Mouse (Mus musculus) E14TG2a.4 (cell line): ENCODE data around the gene Xbp1.

Experiments used
- H3K27me3 ChIP-seq: 2 replicates; pipeline ENCODE4 v1.6.1; 2014; ENCODE audit warnings: low read length, control low read depth; ENCODE audit not compliant: insufficient read depth
- H3K36me3 ChIP-seq: 2 replicates; pipeline ENCODE4 v1.6.1; 2014; ENCODE audit warnings: low read length, control low read depth; ENCODE audit not compliant: insufficient read depth
- H3K4me1 ChIP-seq: replicated peaks from 2 replicates; pipeline ENCODE4 v1.6.1; 2014; ENCODE audit warnings: low read depth, low read length, control low read depth
- H3K4me3 ChIP-seq: replicated peaks from 2 replicates; pipeline ENCODE4 v1.5.1; 2014; ENCODE audit warnings: mild to moderate bottlenecking, low read length
- H3K9me3 ChIP-seq: 2 replicates; pipeline ENCODE4 v1.6.1; 2014; ENCODE audit warnings: low read length, control low read depth
- CTCF ChIP-seq: conservative IDR thresholded peaks from 2 replicates; pipeline ENCODE4 v1.5.1; 2014; ENCODE audit warnings: low read length
- NANOG ChIP-seq: IDR thresholded peaks from 2 replicates; pipeline ENCODE4 v1.6.1; 2014; ENCODE audit warnings: borderline replicate concordance, low read length, mixed read lengths
- POU5F1 ChIP-seq: IDR thresholded peaks from 2 replicates; pipeline ENCODE4 v1.6.1; 2014; ENCODE audit warnings: low read length, borderline replicate concordance

The Xbp1 gene

DNA sequence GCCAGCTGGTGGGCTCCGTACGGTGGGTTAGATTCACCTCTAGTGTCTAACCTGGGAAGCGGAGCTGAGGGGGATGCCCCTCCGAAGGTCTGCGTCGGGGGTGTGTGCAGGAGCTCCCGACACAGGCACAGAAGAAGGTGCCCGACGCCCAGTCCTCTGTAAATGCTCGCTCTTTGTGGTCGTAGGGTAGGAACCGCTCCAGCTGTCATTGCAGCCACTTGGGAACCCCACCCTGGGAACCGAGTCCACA, 732 bp downstream of the Xbp1 start:
- Histone ChIP-seq H3K9me3 (no peaks in the 10 kb centered on the region), H3K4me3 (peak overlapping the region; percentile 99), H3K4me1 (peaks cover 79% of the 10 kb centered on the region), H3K27me3 (no peaks in the 10 kb centered on the region), H3K36me3 (peaks cover 40% of the 10 kb centered on the region)
- TF ChIP-seq POU5F1 (no peak), CTCF (no peak), NANOG (no peak)

DNA sequence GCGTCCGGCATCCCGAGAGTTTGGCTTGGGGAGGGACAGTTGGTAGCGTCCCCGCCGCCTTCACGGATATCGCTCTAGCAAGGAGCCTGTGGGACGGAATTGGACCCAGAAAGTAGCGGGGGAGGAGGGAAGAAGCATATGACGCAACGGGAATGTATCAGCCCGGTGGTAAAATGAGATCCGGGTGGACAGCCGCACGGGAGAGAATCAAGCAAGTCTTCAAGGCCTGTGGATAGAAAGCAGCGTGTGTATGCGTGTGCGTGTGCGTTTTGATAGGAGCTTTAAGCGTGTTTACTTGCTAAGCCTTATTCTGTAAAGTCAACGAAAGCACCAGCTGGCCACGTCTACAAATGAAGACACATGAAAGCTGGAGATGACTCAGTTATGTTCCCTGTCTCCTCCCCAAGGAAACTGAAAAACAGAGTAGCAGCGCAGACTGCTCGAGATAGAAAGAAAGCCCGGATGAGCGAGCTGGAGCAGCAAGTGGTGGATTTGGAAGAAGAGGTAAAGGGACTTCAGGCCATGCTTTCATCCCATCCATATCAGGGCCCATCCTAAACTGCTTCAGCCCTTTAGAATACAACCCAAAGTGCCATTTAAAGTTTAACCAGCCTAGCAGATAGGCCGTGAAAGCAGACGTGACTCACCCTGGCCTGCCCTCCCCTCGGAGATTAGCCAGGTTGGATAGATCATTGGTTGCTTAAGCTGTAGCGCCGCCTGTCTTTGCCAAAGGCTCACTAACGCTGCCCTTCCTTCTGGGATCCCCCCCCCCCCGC, 1.2 kb downstream of the Xbp1 start:
- Histone ChIP-seq H3K4me3 (peak overlapping the region; percentile 99), H3K36me3 (peaks cover 45% of the 10 kb centered on the region), H3K9me3 (no peaks in the 10 kb centered on the region), H3K4me1 (peaks cover 80% of the 10 kb centered on the region), H3K27me3 (no peaks in the 10 kb centered on the region)
- TF ChIP-seq POU5F1 (no peak), CTCF (no peak), NANOG (no peak)

DNA sequence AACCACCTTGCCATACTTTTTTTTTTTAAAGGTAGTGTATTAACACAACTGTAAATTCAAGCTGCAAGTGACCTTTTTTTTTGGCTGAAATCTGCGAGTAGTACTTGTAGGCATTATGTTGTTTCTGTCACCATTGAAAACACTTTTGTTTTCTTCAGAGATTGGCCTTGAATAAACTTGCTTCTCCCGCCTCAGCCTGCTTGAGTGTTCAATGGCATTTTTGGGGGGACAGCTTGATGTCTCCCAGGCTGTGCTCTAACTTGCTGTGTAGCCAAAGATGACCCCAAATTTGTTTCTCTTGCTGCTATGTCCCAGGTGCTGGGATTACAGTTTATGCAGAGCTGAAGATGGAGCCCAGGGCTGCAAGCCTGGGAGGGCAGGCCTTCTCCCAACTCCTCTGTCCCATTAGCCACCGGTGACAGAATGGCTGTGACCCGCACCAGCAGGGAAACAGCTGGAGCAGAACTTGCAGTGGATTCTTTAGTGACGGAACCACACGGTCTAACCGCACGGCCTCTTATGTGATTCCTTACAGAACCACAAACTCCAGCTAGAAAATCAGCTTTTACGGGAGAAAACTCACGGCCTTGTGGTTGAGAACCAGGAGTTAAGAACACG, 2.4 kb downstream of the Xbp1 start:
- peaks cover 57% of the 10 kb centered on the region for H3K36me3 ChIP-seq
- H3K4me3 ChIP-seq: peak overlapping the region; percentile 65
- TF ChIP-seq NANOG (no peak), CTCF (no peak), POU5F1 (no peak)
- H3K4me1 ChIP-seq: peaks cover 76% of the 10 kb centered on the region
- no peaks in the 10 kb centered on the region for H3K27me3 ChIP-seq
- H3K9me3 ChIP-seq: no peaks in the 10 kb centered on the region

DNA sequence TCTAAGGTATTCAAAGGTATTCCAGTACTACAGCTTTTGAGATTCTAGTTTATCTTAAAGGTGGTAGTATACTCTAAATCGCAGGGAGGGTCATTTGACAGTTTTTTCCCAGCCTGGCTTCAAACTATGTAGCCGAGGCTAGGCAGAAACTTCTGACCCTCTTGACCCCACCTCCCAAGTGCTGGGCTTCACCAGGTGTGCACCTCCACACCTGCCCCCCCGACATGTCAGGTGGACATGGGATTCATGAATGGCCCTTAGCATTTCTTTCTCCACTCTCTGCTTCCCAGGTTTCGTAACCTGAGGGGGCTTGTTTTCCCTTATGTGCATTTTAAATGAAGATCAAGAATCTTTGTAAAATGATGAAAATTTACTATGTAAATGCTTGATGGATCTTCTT, 5.0 kb downstream of the Xbp1 start:
- H3K9me3 ChIP-seq: no peaks in the 10 kb centered on the region
- no peak overlapping the region for H3K4me3 ChIP-seq
- H3K4me1 ChIP-seq: peaks cover 62% of the 10 kb centered on the region
- no peaks in the 10 kb centered on the region for H3K27me3 ChIP-seq
- peaks cover 83% of the 10 kb centered on the region for H3K36me3 ChIP-seq
- TF ChIP-seq NANOG (no peak), CTCF (no peak), POU5F1 (no peak)

DNA sequence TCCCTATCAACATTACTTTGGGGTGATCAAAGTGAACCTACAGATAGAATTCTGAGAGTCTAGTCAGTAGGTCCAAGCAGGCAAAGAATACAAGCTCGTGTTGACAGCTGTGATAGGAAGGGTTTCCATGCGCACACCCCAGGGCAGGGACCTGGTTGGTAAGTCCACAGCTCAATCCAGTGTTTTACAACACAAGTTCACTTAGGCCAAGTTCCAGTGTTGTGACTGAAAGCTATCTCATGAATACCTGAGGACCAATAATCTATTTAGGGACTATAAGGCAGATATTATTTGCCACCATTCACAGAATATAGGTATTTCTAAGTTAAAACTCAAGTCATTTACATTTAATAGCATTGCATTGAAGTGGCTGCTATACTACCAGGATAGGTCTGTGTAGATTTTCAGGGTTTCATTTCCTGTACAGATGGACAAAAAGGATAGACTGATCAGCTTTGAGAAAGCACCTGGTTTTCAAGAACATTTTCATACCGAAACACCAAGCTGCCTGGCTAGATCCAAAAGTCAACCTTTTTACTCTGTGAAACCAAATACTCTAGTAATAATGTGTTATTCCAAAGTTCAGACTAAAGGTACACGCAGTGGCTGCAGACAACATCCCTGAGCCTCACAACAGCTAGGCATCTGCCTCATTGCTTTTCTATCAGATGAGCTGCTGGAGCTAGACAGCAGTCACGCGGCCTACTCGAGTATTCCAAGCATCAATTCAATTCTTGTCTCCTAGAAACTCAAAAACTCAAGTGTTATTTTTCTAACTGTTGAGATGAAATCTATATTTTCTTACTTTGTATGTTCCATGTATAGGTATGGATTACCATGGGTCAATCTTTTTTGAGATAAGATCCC, 6.3 kb downstream of the Xbp1 start:
- H3K27me3 ChIP-seq: no peaks in the 10 kb centered on the region
- TF ChIP-seq NANOG: no peak
- H3K4me3 ChIP-seq: no peak overlapping the region
- peaks cover 96% of the 10 kb centered on the region for H3K36me3 ChIP-seq
- H3K9me3 ChIP-seq: no peaks in the 10 kb centered on the region
- peaks cover 76% of the 10 kb centered on the region for H3K4me1 ChIP-seq

DNA sequence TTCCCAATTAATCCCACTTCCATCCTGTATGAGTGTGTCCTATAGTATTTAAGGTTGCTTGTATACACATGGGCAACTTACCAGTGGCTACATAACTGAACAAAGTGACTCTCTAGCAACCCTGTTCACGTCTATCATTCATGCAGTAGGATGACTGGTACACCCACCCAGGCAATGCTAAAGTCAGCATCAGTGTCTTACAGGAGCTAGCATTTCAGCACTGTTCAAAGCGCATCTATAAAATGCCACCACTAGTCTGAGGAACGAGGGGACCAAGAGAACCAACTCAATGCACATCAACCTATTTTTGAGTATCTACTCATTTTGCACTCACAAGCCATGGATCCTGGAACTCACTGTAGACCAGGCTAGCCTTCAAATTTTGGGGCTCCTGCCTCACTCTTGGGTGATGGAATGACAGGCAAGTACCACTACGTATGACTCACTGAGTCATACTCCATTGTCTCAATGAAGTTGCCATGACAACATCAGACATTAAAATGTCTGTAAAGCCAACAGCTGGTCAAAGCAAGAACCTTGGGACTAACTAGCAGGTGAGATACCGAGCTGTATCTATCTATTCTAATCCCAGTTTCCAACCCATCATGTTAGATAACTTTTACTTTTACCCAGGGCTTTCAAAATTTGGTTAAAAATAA, 7.5 kb downstream of the Xbp1 start:
- Histone ChIP-seq H3K4me3 (no peak overlapping the region), H3K27me3 (no peaks in the 10 kb centered on the region), H3K9me3 (no peaks in the 10 kb centered on the region), H3K4me1 (peaks cover 80% of the 10 kb centered on the region), H3K36me3 (peaks cover 100% of the 10 kb centered on the region)
- no peak for TF ChIP-seq POU5F1
- TF ChIP-seq CTCF: no peak
- no peak for TF ChIP-seq NANOG

DNA sequence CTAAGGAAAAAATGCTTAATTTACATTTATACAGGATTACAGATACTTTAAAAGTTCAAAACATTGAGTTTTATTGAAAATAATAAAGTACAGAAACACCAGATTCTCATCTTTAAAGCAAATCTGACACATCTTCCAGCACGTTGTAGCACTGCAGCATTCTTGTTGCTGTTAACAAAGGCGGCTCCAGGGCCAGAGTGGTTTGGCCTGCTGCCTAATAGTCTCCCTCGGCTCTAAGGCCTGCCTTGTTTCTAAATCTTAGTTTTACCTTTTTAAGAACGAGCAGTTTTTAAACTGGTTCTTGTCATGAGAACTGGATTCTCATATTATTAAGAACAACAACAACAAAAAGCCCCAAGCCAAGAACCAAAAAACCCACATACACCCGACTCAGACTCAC, 8.4 kb downstream of the Xbp1 start:
- Histone ChIP-seq H3K4me3 (no peak overlapping the region), H3K9me3 (no peaks in the 10 kb centered on the region), H3K27me3 (no peaks in the 10 kb centered on the region), H3K4me1 (peaks cover 80% of the 10 kb centered on the region), H3K36me3 (peaks cover 100% of the 10 kb centered on the region)
- TF ChIP-seq POU5F1: no peak
- TF ChIP-seq NANOG: no peak
- TF ChIP-seq CTCF: no peak

DNA sequence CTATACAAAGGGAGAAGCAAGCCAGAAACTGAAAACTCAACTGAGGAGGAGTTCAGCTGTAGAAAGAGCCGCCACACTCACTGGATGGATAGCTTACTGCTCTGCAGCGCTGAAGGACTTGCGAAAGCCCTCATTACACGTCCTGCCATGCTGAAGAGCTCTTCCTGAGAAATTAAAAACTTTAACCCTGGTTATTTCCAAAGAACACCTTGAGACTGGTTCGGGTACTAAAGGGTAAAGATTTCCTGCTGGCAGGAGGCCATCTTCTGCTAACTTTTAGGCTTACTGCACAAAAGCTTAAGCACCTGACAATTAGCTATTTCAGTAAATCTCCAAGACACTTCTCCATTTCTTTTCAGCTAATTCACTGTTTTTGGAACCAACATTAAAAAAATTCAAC, 9.7 kb downstream of the Xbp1 start:
- Histone ChIP-seq H3K36me3 (peaks cover 100% of the 10 kb centered on the region), H3K4me3 (no peak overlapping the region)
- no peak for TF ChIP-seq NANOG
- no peak for TF ChIP-seq CTCF
- TF ChIP-seq POU5F1: no peak

DNA sequence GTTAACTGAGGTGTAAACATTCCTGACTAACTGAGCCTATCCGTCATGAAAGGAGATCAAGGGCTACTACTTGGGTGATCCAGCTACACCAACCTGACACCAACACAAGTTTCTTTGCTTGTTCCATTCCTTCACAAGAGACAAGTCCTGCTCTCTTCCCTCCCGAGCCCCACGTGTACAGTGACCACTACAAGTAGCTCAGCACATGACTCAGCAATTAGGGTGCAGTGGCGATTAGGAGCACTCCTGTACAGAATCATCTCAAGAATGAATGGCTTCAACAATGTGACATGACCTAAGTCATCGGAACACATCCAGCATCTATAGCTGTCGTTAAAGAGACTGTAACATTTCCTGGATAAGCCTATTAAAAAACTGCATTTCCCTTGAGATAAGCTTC, 10.3 kb downstream of the Xbp1 start:
- TF ChIP-seq NANOG (no peak), CTCF (no peak), POU5F1 (no peak)
- H3K4me3 ChIP-seq: no peak overlapping the region
- no peaks in the 10 kb centered on the region for H3K27me3 ChIP-seq
- H3K4me1 ChIP-seq: peaks cover 73% of the 10 kb centered on the region
- H3K36me3 ChIP-seq: peaks cover 96% of the 10 kb centered on the region
- no peaks in the 10 kb centered on the region for H3K9me3 ChIP-seq

More for the DNA sequence above, 9.7 kb downstream of the Xbp1 start:
- no peaks in the 10 kb centered on the region for H3K27me3 ChIP-seq
- H3K4me1 ChIP-seq: peaks cover 77% of the 10 kb centered on the region
- no peaks in the 10 kb centered on the region for H3K9me3 ChIP-seq
